Mouse (Mus musculus) forebrain, embryonic 14.5 days (tissue): Measurements from ENCODE around the gene Efemp2. TPM values are rescaled to one million over a fixed set of nuclear protein-coding genes. Genes with fewer than 3 reads are reported as not detected.

Experiments
- ATAC-seq: fragments of 200-750 bp; cut with Nextera tagmentation; 2 replicates; pipeline ENCODE4 v1.8.0; 2017; ENCODE audit warnings: mild to moderate bottlenecking, moderate library complexity
- DNase-seq: peaks from one replicate; pipeline ENCODE4 v3.0.0-alpha.2; 2015; ENCODE audit warnings: low spot score
- H3K27ac ChIP-seq: fragments of 300-500 bp; sonication (generic); 2 replicates; pipeline ENCODE4 v1.5.1; 2014; ENCODE audit warnings: low read depth, mild to moderate bottlenecking, control low read depth, low read length, moderate library complexity
- H3K27me3 ChIP-seq: fragments of 300-500 bp; sonication (generic); replicated peaks from 2 replicates; pipeline ENCODE4 v1.6.1; 2014; ENCODE audit warnings: low read length, control low read depth, mixed read lengths; ENCODE audit not compliant: control insufficient read depth, insufficient read depth
- H3K36me3 ChIP-seq: fragments of 300-500 bp; sonication (generic); 2 replicates; pipeline ENCODE4 v1.6.1; 2014; ENCODE audit warnings: low read length, control low read depth; ENCODE audit not compliant: control insufficient read depth, insufficient read depth
- H3K4me1 ChIP-seq: fragments of 300-500 bp; sonication (generic); 2 replicates; pipeline ENCODE4 v1.6.1; 2014; ENCODE audit warnings: antibody characterized with exemption, low read length, control low read depth; ENCODE audit not compliant: control insufficient read depth, insufficient read depth
- H3K4me2 ChIP-seq: fragments of 300-500 bp; sonication (generic); 2 replicates; pipeline ENCODE4 v1.6.1; 2014; ENCODE audit warnings: mild to moderate bottlenecking, control low read depth, low read length
- H3K4me3 ChIP-seq: fragments of 300-500 bp; sonication (generic); 2 replicates; pipeline ENCODE4 v1.5.1; 2014; ENCODE audit warnings: low read depth, low read length, control low read depth
- H3K9ac ChIP-seq: fragments of 300-500 bp; sonication (generic); 2 replicates; pipeline ENCODE4 v1.6.1; 2014; ENCODE audit warnings: mild to moderate bottlenecking, low read length, control low read depth, moderate library complexity
- H3K9me3 ChIP-seq: fragments of 300-500 bp; sonication (generic); replicated peaks from 2 replicates; pipeline ENCODE4 v1.6.1; 2016; ENCODE audit warnings: low read length, control low read depth, mixed read lengths; ENCODE audit not compliant: control insufficient read depth
- WGBS: fragments of 180-500 bp; shearing (Covaris S2); extraction: QIAGEN DNeasy Blood & Tissue Kit; methylation state at CpG from one replicate; pipeline ENCODE4 v1.1.7; 2014; 5-methylcytosine and 5-hydroxymethylcytosine counted together
- polyA plus RNA-seq: library from polyadenylated mRNA; unstranded; fragments of >200 nt; fragmentation: Nextera tagmentation; extraction: Ambion mirVana; gene quantifications from 2 replicates; pipeline ENCODE4 v1.2.1, GENCODE M21; 2014

Efemp2 gene
- 25.1 and 29.0 TPM in 2 replicates for polyA plus RNA-seq

- H3K4me2 ChIP-seq: peak within 1 kb of the TSS; percentile 94
- WGBS: under 1% methylated on average over 22 of the region's 22 CpGs
- peak within 1 kb of the TSS; percentile 78 for H3K9ac ChIP-seq
- no peaks in the 10 kb centered on the region for H3K27me3 ChIP-seq
- peaks cover 4% of the 10 kb centered on the region; the same call in 1 of the 2 replicates for H3K36me3 ChIP-seq
- no peak within 1 kb of the TSS for H3K27ac ChIP-seq
- H3K4me3 ChIP-seq: peak within 1 kb of the TSS; percentile 55
- ATAC-seq: peak; percentile 64
- peaks cover 10% of the 10 kb centered on the region; the same call in 1 of the 2 replicates for H3K4me1 ChIP-seq
- peak; percentile 85 for DNase-seq
- no peaks in the 10 kb centered on the region for H3K9me3 ChIP-seq
Measured at GRCm38 (mm10) chr19:5473720-5474119, at the start of gene Efemp2. Efemp2 (plus strand) TSS chr19:5473954.

GRCm38 (mm10) chr19:5424092-5424781 is 49.5 kb upstream of the Efemp2 start:
- DNase-seq: peak; percentile 71
- no peaks in the 10 kb centered on the region for H3K27me3 ChIP-seq
- no peaks in the 10 kb centered on the region for H3K9me3 ChIP-seq
- H3K9ac ChIP-seq: peak overlapping the region; percentile 84
- H3K4me3 ChIP-seq: peak overlapping the region; percentile 88
- H3K4me2 ChIP-seq: peak overlapping the region; percentile 71
- peaks cover 16% of the 10 kb centered on the region for H3K4me1 ChIP-seq
- WGBS: 0% methylated on average over 34 of the region's 48 CpGs
- peak; percentile 67 for ATAC-seq
- H3K36me3 ChIP-seq: peaks cover 38% of the 10 kb centered on the region
- peak overlapping the region; percentile 88 for H3K27ac ChIP-seq

GRCm38 (mm10) chr19:5424782-5425741 is 48.7 kb upstream of the Efemp2 start, which contains the start of the genes Drap1 and AI837181:
Drap1 (minus strand) TSS chr19:5424979.
AI837181 (plus strand) TSS chr19:5425144.
- Histone ChIP-seq H3K36me3 (peaks cover 37% of the 10 kb centered on the region), H3K9ac (peak within 1 kb of the TSS; percentile 94), H3K27ac (peak within 1 kb of the TSS; percentile 89), H3K4me2 (peak within 1 kb of the TSS; percentile 82), H3K27me3 (no peaks in the 10 kb centered on the region), H3K4me1 (peaks cover 16% of the 10 kb centered on the region), H3K9me3 (no peaks in the 10 kb centered on the region), H3K4me3 (peak within 1 kb of the TSS; percentile 88)
- under 1% methylated on average over 65 of the region's 87 CpGs for WGBS
- peak; percentile 98 for DNase-seq
- ATAC-seq: peak; percentile 94

GRCm38 (mm10) chr19:5425906-5426565 is 47.7 kb upstream of the Efemp2 start:
- peak overlapping the region; percentile 88 for H3K4me3 ChIP-seq
- peaks cover 16% of the 10 kb centered on the region for H3K4me1 ChIP-seq
- 90% methylated on average over 18 of the region's 18 CpGs for WGBS
- no peaks in the 10 kb centered on the region for H3K9me3 ChIP-seq
- DNase-seq: no peak
- H3K4me2 ChIP-seq: peak overlapping the region; percentile 82
- ATAC-seq: no peak
- H3K9ac ChIP-seq: peak overlapping the region; percentile 94
- peak overlapping the region; percentile 89; the same call in 1 of the 2 replicates for H3K27ac ChIP-seq
- H3K27me3 ChIP-seq: no peaks in the 10 kb centered on the region
- peaks cover 28% of the 10 kb centered on the region for H3K36me3 ChIP-seq

- peak overlapping the region; percentile 82; the same call in 1 of the 2 replicates for H3K4me2 ChIP-seq
- no peaks in the 10 kb centered on the region for H3K9me3 ChIP-seq
- H3K4me3 ChIP-seq: peak overlapping the region; percentile 88; the same call in 1 of the 2 replicates
- peaks cover 22% of the 10 kb centered on the region for H3K36me3 ChIP-seq
- no peak overlapping the region for H3K9ac ChIP-seq
- H3K27ac ChIP-seq: no peak overlapping the region
- ATAC-seq (no peak), DNase-seq (no peak)
- no peaks in the 10 kb centered on the region for H3K27me3 ChIP-seq
- 91% methylated on average over 13 of the region's 13 CpGs for WGBS
- peaks cover 16% of the 10 kb centered on the region for H3K4me1 ChIP-seq
Measured at GRCm38 (mm10) chr19:5426640-5427290, 47.0 kb upstream of the Efemp2 start.

GRCm38 (mm10) chr19:5428083-5428482 is 45.7 kb upstream of the Efemp2 start:
- Histone ChIP-seq H3K36me3 (peaks cover 14% of the 10 kb centered on the region), H3K4me2 (no peak overlapping the region), H3K4me3 (no peak overlapping the region), H3K4me1 (peaks cover 16% of the 10 kb centered on the region), H3K9ac (no peak overlapping the region), H3K9me3 (no peaks in the 10 kb centered on the region), H3K27me3 (no peaks in the 10 kb centered on the region), H3K27ac (no peak overlapping the region)
- DNase-seq (peak; percentile 47), ATAC-seq (no peak)
- WGBS: 91% methylated on average over 2 of the region's 2 CpGs

- no peak for DNase-seq
- peaks cover 14% of the 10 kb centered on the region for H3K36me3 ChIP-seq
- 84% methylated on average over 4 of the region's 4 CpGs for WGBS
Measured at GRCm38 (mm10) chr19:5429219-5429618, 44.5 kb upstream of the Efemp2 start.

GRCm38 (mm10) chr19:5429806-5430205 is 43.9 kb upstream of the Efemp2 start:
- WGBS: 71% methylated on average over 8 of the region's 8 CpGs

More at GRCm38 (mm10) chr19:5429219-5429618, 44.5 kb upstream of the Efemp2 start:
- Histone ChIP-seq H3K27ac (no peak overlapping the region), H3K4me3 (no peak overlapping the region), H3K4me1 (peaks cover 16% of the 10 kb centered on the region), H3K4me2 (no peak overlapping the region), H3K27me3 (no peaks in the 10 kb centered on the region), H3K9ac (no peak overlapping the region), H3K9me3 (no peaks in the 10 kb centered on the region)
- no peak for ATAC-seq

More at GRCm38 (mm10) chr19:5429806-5430205, 43.9 kb upstream of the Efemp2 start:
- Histone ChIP-seq H3K36me3 (peaks cover 14% of the 10 kb centered on the region), H3K4me1 (peaks cover 16% of the 10 kb centered on the region), H3K4me3 (no peak overlapping the region), H3K9me3 (no peaks in the 10 kb centered on the region), H3K27ac (no peak overlapping the region), H3K27me3 (no peaks in the 10 kb centered on the region), H3K4me2 (no peak overlapping the region), H3K9ac (no peak overlapping the region)
- no peak for ATAC-seq
- no peak for DNase-seq
